Mouse (Mus musculus): Measurements from ENCODE around the gene Med27. TPM values are rescaled to one million over a fixed set of nuclear protein-coding genes. Genes with fewer than 3 reads are reported as not detected.

Gene Med27
- polyA plus RNA-seq, 1 experiment = 73.2 TPM

DNA sequence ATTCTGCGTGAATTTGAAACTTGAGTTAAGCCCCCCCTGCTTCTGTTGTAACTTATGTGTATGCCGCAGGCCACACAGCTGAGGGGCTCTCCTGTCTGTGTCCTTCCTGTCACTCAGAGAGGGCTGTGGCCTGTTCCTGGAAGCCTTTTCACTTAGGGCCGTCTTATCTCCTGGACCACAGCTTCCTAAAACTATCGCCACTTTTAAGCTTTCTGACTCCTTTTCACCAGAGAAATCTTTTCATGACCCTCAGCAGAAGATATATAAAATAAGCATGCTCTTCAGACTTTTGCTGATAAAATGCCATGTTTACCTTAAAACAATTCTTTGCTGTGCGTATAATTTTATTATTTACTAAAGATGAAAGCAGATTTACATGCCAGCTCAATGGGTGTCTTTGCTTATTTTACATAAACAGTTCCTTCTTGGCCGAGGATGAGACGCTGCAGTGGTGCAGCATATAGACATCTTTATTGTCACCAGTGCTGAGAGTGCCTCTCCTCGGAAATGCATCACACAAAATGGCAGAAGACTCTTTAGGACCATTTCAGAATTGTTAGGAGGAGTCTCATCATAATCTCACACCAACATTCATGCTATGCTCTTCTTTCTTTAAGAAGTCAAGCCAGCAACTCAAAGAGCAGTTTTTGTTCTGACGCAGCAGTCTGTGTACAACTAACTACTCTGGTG, 110.2 kb downstream of the Med27 start:
- Histone ChIP-seq H3K27ac (ENCODE audit: control insufficient read depth, insufficient read depth, low read length) (no peak overlapping the region), H3K27me3 (ENCODE audit: control insufficient read depth, insufficient read depth, low read length) (no peaks in the 10 kb centered on the region), H3K4me3 (ENCODE audit: control insufficient read depth, insufficient read depth, low read length) (no peak overlapping the region), H3K4me1 (replicated peaks; ENCODE audit: control insufficient read depth, insufficient read depth, low read length) (no peaks in the 10 kb centered on the region), H3K36me3 (ENCODE audit: control insufficient read depth, insufficient read depth, low read length) (no peaks in the 10 kb centered on the region)
- TF ChIP-seq POLR2A (IDR thresholded peaks at IDR 0.05; ENCODE audit: control insufficient read depth, extremely low read depth, insufficient read depth, low read length, poor library complexity) = no peak
- TF ChIP-seq CTCF (IDR thresholded peaks at IDR 0.05; ENCODE audit: borderline replicate concordance, control insufficient read depth, extremely low read depth, insufficient read depth, low read length, poor library complexity) = no peak
- WGBS = 36% methylated on average over 9 of the region's 9 CpGs
- DNase-seq = no peak

DNA sequence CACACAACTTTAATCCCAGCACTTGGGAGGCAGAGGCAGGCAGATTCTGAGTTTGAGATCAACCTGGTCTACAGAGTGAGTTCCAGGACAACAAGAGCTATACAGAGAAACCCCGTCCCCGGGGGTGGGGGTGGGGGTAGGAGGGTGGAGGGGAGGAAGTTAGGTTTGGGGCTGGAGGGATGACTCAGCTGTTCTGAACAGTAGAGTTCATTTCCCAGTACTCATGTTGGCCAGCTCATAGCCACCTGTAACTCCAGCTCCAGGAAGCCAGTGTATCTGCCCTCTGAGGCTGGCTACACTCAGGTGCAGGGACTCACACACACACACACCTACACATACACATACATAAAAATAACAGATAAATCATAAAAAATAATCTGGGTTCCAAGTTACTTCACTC, 111.1 kb downstream of the Med27 start:
- Histone ChIP-seq H3K27ac (ENCODE audit: control insufficient read depth, insufficient read depth, low read length) (no peak overlapping the region), H3K36me3 (ENCODE audit: control insufficient read depth, insufficient read depth, low read length) (no peaks in the 10 kb centered on the region), H3K4me1 (replicated peaks; ENCODE audit: control insufficient read depth, insufficient read depth, low read length) (no peaks in the 10 kb centered on the region), H3K4me3 (ENCODE audit: control insufficient read depth, insufficient read depth, low read length) (no peak overlapping the region), H3K27me3 (ENCODE audit: control insufficient read depth, insufficient read depth, low read length) (no peaks in the 10 kb centered on the region)
- peak; percentile 14 for DNase-seq
- 5% methylated on average over 2 of the region's 2 CpGs for WGBS
- TF ChIP-seq POLR2A (IDR thresholded peaks at IDR 0.05; ENCODE audit: control insufficient read depth, extremely low read depth, insufficient read depth, low read length, poor library complexity) (no peak), CTCF (IDR thresholded peaks at IDR 0.05; ENCODE audit: borderline replicate concordance, control insufficient read depth, extremely low read depth, insufficient read depth, low read length, poor library complexity) (no peak)

DNA sequence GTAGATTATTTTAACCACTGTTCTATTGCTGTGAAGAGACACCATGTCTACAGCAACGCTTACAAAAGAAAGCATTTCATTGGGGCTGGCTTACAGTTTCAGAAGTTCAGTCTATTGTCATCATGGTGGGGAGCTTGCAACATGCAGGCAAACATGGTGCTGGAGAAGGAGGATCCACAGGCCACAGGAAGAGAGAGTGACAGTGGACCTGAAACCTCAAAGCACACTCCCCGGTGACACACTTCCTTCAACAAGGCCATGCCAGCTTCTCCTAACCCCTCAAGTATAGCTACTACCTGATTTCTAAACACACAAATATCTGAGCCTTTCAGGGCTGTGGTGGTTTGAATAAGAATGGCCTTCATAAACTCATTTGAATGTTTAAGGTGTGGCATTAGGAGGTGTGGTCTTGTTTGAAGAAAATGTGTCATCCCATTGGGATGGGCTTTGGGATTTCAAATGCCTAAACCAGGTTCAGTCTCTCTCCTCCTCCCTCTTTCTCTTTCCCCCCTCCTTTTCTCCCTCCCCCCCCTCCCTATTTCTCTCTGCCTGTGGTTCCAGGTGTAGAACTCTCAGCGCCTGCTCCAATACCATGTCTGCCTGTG, 111.8 kb downstream of the Med27 start:
- no peaks in the 10 kb centered on the region for H3K36me3 ChIP-seq (ENCODE audit: control insufficient read depth, insufficient read depth, low read length)
- no peaks in the 10 kb centered on the region for H3K4me1 ChIP-seq (replicated peaks; ENCODE audit: control insufficient read depth, insufficient read depth, low read length)
- no peak for TF ChIP-seq CTCF (IDR thresholded peaks at IDR 0.05; ENCODE audit: borderline replicate concordance, control insufficient read depth, extremely low read depth, insufficient read depth, low read length, poor library complexity)
- TF ChIP-seq POLR2A (IDR thresholded peaks at IDR 0.05; ENCODE audit: control insufficient read depth, extremely low read depth, insufficient read depth, low read length, poor library complexity) = no peak
- no peak overlapping the region for H3K27ac ChIP-seq (ENCODE audit: control insufficient read depth, insufficient read depth, low read length)
- H3K4me3 ChIP-seq (ENCODE audit: control insufficient read depth, insufficient read depth, low read length) = no peak overlapping the region
- no peaks in the 10 kb centered on the region for H3K27me3 ChIP-seq (ENCODE audit: control insufficient read depth, insufficient read depth, low read length)
- WGBS = 64% methylated on average over 3 of the region's 3 CpGs
- DNase-seq = no peak

GRCm38 (mm10) chr2:29459648-29460047, 113.0 kb downstream of the Med27 start:
- WGBS = 79% methylated on average over 1 of the region's 1 CpGs
- H3K27ac ChIP-seq (ENCODE audit: control insufficient read depth, insufficient read depth, low read length) = no peak overlapping the region
- no peak for DNase-seq
- no peaks in the 10 kb centered on the region for H3K4me1 ChIP-seq (replicated peaks; ENCODE audit: control insufficient read depth, insufficient read depth, low read length)
- H3K27me3 ChIP-seq (ENCODE audit: control insufficient read depth, insufficient read depth, low read length) = no peaks in the 10 kb centered on the region
- no peak overlapping the region for H3K4me3 ChIP-seq (ENCODE audit: control insufficient read depth, insufficient read depth, low read length)
- TF ChIP-seq CTCF (IDR thresholded peaks at IDR 0.05; ENCODE audit: borderline replicate concordance, control insufficient read depth, extremely low read depth, insufficient read depth, low read length, poor library complexity) = no peak
- TF ChIP-seq POLR2A (IDR thresholded peaks at IDR 0.05; ENCODE audit: control insufficient read depth, extremely low read depth, insufficient read depth, low read length, poor library complexity) = no peak
- H3K36me3 ChIP-seq (ENCODE audit: control insufficient read depth, insufficient read depth, low read length) = no peaks in the 10 kb centered on the region

DNA sequence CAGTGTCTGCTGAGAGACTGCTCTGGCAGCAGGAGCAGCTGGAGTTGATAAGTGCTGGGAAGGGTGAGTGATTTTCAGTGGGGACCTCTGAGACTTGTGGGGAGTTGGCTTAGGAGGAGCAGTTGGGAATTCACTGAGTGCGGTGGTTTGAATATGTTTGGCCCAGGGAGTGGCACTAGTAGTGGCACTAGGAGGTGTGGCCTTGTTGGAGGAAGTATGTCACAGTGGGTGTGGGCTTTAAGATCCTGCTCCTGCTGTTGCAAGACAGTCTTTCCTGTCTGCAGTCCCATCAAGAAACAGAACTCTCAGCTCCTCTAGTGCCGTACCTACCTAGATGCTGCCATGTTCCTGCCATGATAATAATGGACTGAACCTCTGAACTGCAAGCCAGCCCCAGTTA, 115.2 kb downstream of the Med27 start:
- Histone ChIP-seq H3K36me3 (ENCODE audit: control insufficient read depth, insufficient read depth, low read length) (no peaks in the 10 kb centered on the region), H3K27ac (ENCODE audit: control insufficient read depth, insufficient read depth, low read length) (no peak overlapping the region), H3K27me3 (ENCODE audit: control insufficient read depth, insufficient read depth, low read length) (no peaks in the 10 kb centered on the region), H3K4me1 (replicated peaks; ENCODE audit: control insufficient read depth, insufficient read depth, low read length) (0 out of 2 replicates have a peak, but pooled peaks cover 4% of the 10 kb centered on the region), H3K4me3 (ENCODE audit: control insufficient read depth, insufficient read depth, low read length) (no peak overlapping the region)
- 89% methylated on average over 2 of the region's 2 CpGs for WGBS
- no peak for TF ChIP-seq POLR2A (IDR thresholded peaks at IDR 0.05; ENCODE audit: control insufficient read depth, extremely low read depth, insufficient read depth, low read length, poor library complexity)
- no peak for TF ChIP-seq CTCF (IDR thresholded peaks at IDR 0.05; ENCODE audit: borderline replicate concordance, control insufficient read depth, extremely low read depth, insufficient read depth, low read length, poor library complexity)
- no peak for DNase-seq

GRCm38 (mm10) chr2:29463039-29463585, 116.5 kb downstream of the Med27 start:
- no peak overlapping the region for H3K27ac ChIP-seq (ENCODE audit: control insufficient read depth, insufficient read depth, low read length)
- H3K4me3 ChIP-seq (ENCODE audit: control insufficient read depth, insufficient read depth, low read length) = no peak overlapping the region
- H3K27me3 ChIP-seq (ENCODE audit: control insufficient read depth, insufficient read depth, low read length) = no peaks in the 10 kb centered on the region
- 0 out of 2 replicates have a peak, but pooled peaks cover 4% of the 10 kb centered on the region for H3K4me1 ChIP-seq (replicated peaks; ENCODE audit: control insufficient read depth, insufficient read depth, low read length)
- DNase-seq = no peak
- TF ChIP-seq CTCF (IDR thresholded peaks at IDR 0.05; ENCODE audit: borderline replicate concordance, control insufficient read depth, extremely low read depth, insufficient read depth, low read length, poor library complexity) = no peak
- no peak for TF ChIP-seq POLR2A (IDR thresholded peaks at IDR 0.05; ENCODE audit: control insufficient read depth, extremely low read depth, insufficient read depth, low read length, poor library complexity)
- H3K36me3 ChIP-seq (ENCODE audit: control insufficient read depth, insufficient read depth, low read length) = no peaks in the 10 kb centered on the region
- WGBS = 97% methylated on average over 6 of the region's 6 CpGs
